Mouse (Mus musculus) ES-E14 (cell line): ENCODE results near the gene Nsdhl. TPM values are rescaled to one million over a fixed set of nuclear protein-coding genes. Genes with fewer than 3 reads are reported as not detected.
A peak's percentile ranks its signal among the peaks of the same experiment; 100 is the strongest.

Source experiments
- DNase-seq: peaks from one replicate; pipeline ENCODE4 v3.0.0-alpha.2; 2013; ENCODE audit warnings: low read depth, low spot score
- H3K27ac ChIP-seq: 2 replicates; pipeline ENCODE4 v1.5.1; 2012; ENCODE audit warnings: low read depth, mild to moderate bottlenecking, low read length, moderate library complexity, mixed read lengths; ENCODE audit not compliant: poor library complexity, insufficient read depth, severe bottlenecking
- H3K36me3 ChIP-seq: 2 replicates; pipeline ENCODE4 v1.6.1; 2012; ENCODE audit warnings: mild to moderate bottlenecking, low read length, moderate library complexity, mixed read lengths; ENCODE audit not compliant: control insufficient read depth, poor library complexity, insufficient read depth, severe bottlenecking
- H3K4me1 ChIP-seq, 2 experiments: fragments of 150-350 bp in 1 of 2; sonication (generic) in 1 of 2; 2 replicates each; pipeline ENCODE4 v1.6.1; 2012; ENCODE audit warnings: low read length in 2 of 2, mild to moderate bottlenecking in 1 of 2, mixed read lengths in 1 of 2; ENCODE audit not compliant: control insufficient read depth in 2 of 2, insufficient read depth in 2 of 2, poor library complexity in 1 of 2
- H3K4me3 ChIP-seq, 2 experiments: fragments of 150-350 bp in 1 of 2; sonication (generic) in 1 of 2; 2 replicates each; pipeline ENCODE4 v1.5.1; 2012; ENCODE audit warnings: low read length in 2 of 2, low read depth in 1 of 2, mild to moderate bottlenecking in 1 of 2, mixed read lengths in 1 of 2; ENCODE audit not compliant: insufficient read depth in 1 of 2, poor library complexity in 1 of 2, severe bottlenecking in 1 of 2
- H3K9ac ChIP-seq: 2 replicates; pipeline ENCODE4 v1.6.1; 2012; ENCODE audit warnings: low read depth, mild to moderate bottlenecking, low read length, mixed read lengths; ENCODE audit not compliant: poor library complexity, insufficient read depth, severe bottlenecking
- H3K9me3 ChIP-seq: fragments of 150-350 bp; sonication (generic); 2 replicates; pipeline ENCODE4 v1.6.1; 2012; ENCODE audit warnings: low read depth, mild to moderate bottlenecking, low read length; ENCODE audit not compliant: control insufficient read depth, insufficient read depth
- CHD2 ChIP-seq: IDR thresholded peaks from 2 replicates; pipeline ENCODE4 v1.6.1; 2014; ENCODE audit warnings: mild to moderate bottlenecking, low read depth, low read length, inconsistent platforms
- HCFC1 ChIP-seq: IDR thresholded peaks from 2 replicates; pipeline ENCODE4 v1.6.1; 2012; ENCODE audit warnings: low read length, inconsistent platforms, borderline replicate concordance; ENCODE audit not compliant: insufficient read depth
- MAFK ChIP-seq: IDR thresholded peaks from 2 replicates; pipeline ENCODE4 v1.6.1; 2014; ENCODE audit warnings: mild to moderate bottlenecking, low read depth, low read length, inconsistent platforms; ENCODE audit not compliant: insufficient read depth
- ZC3H11A ChIP-seq: IDR thresholded peaks from 2 replicates; pipeline ENCODE4 v1.6.1; 2012; ENCODE audit warnings: low read depth, mild to moderate bottlenecking, inconsistent platforms, low read length, borderline replicate concordance
- ZNF384 ChIP-seq: IDR thresholded peaks from 2 replicates; pipeline ENCODE4 v1.6.1; 2012; ENCODE audit warnings: low read depth, low read length, inconsistent platforms
- in situ Hi-C, 2 experiments: fragments of 600-800 bp; cut with MboI; formaldehyde crosslinking; loops; one replicate each; pipeline ENCODE4 v1.15.1; 2025; ENCODE audit warnings: low sequenced_read_pairs in 2 of 2, inconsistent platforms in 1 of 2; ENCODE audit not compliant: unreplicated experiment in 2 of 2
- total RNA-seq: library from RNA; depleted of rRNA; stranded (reverse); fragments of 300-350 nt; gene quantifications from 2 replicates; pipeline ENCODE4 v1.2.3, GENCODE M21; 2012; rRNA removed

The Nsdhl gene
- total RNA-seq = 14.4 and 15.9 TPM in 2 replicates

GRCm38 (mm10) chrX:72917884-72918681 lies at the start of gene Nsdhl, which contains the start of gene Cetn2:
Gene Nsdhl, plus strand, starts transcription at chrX:72918557.
Gene Cetn2, minus strand, starts transcription at chrX:72918411.
- in situ Hi-C loops = no loop called here
- no peak for TF ChIP-seq HCFC1
- TF ChIP-seq ZC3H11A = no peak
- TF ChIP-seq MAFK = no peak
- no peak for TF ChIP-seq ZNF384
- no peak for TF ChIP-seq CHD2
- Histone ChIP-seq H3K9me3 (no peaks in the 10 kb centered on the region), H3K9ac (peak within 1 kb of the TSS; percentile 84), H3K4me1 (no peaks in the 10 kb centered on the region), H3K27ac (no peak within 1 kb of the TSS; the same call in 1 of the 2 replicates), H3K4me3 (peak within 1 kb of the TSS; percentile 84 to 90), H3K36me3 (no peaks in the 10 kb centered on the region; the same call in 1 of the 2 replicates)
- peak; percentile 72 for DNase-seq

GRCm38 (mm10) chrX:72895388-72896054 lies 22.8 kb upstream of the Nsdhl start:
- Histone ChIP-seq H3K4me1 (no peaks in the 10 kb centered on the region), H3K9ac (no peak overlapping the region), H3K9me3 (no peaks in the 10 kb centered on the region), H3K36me3 (no peaks in the 10 kb centered on the region), H3K4me3 (no peak overlapping the region), H3K27ac (no peak overlapping the region)
- no peak for TF ChIP-seq HCFC1
- TF ChIP-seq ZC3H11A = no peak
- TF ChIP-seq MAFK = no peak
- no peak for TF ChIP-seq ZNF384
- TF ChIP-seq CHD2 = no peak
- DNase-seq = no peak
- in situ Hi-C loops = no loop called here

- in situ Hi-C loops = no loop called here
Observed at GRCm38 (mm10) chrX:72896055-72896437, 22.3 kb upstream of the Nsdhl start.

DNA sequence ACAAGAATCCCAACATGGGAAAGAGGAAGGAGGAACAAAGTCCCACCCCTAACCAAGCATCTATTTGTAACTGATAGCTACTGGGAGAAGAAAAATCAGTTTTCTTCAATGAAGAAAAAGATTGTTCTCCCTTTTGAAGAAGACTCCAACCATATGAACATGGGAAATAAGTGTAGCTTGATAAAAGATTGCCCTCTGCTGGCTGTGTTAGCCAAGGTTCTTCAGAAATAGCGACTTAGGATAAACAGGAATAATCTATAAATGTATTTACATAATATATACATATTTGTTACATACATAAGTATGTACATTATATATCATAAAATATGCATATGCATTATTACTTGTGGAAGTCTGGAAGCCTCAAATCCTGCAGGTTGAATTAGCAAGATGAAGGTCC lies 15.8 kb upstream of the Nsdhl start:
- no peaks in the 10 kb centered on the region for H3K36me3 ChIP-seq
- TF ChIP-seq HCFC1 (no peak), CHD2 (no peak), MAFK (no peak), ZNF384 (no peak), ZC3H11A (no peak)
- H3K4me1 ChIP-seq = no peaks in the 10 kb centered on the region
- no peaks in the 10 kb centered on the region for H3K9me3 ChIP-seq
- H3K9ac ChIP-seq = no peak overlapping the region
- H3K4me3 ChIP-seq = no peak overlapping the region
- DNase-seq = no peak
- H3K27ac ChIP-seq = no peak overlapping the region
- in situ Hi-C loops = no loop called here

More at GRCm38 (mm10) chrX:72896055-72896437, 22.3 kb upstream of the Nsdhl start:
- Histone ChIP-seq H3K27ac (no peak overlapping the region), H3K9me3 (no peaks in the 10 kb centered on the region), H3K36me3 (no peaks in the 10 kb centered on the region), H3K9ac (no peak overlapping the region), H3K4me3 (no peak overlapping the region), H3K4me1 (no peaks in the 10 kb centered on the region)
- DNase-seq = no peak
- TF ChIP-seq CHD2 (no peak), ZNF384 (no peak), ZC3H11A (no peak), HCFC1 (no peak), MAFK (no peak)
